Mouse (Mus musculus) ES-E14 (cell line): ENCODE data around the gene Elmo1.

Experiments used
- CHD2 ChIP-seq: IDR thresholded peaks from 2 replicates; pipeline ENCODE4 v1.6.1; 2014; ENCODE audit warnings: mild to moderate bottlenecking, low read depth, low read length, inconsistent platforms
- ZNF384 ChIP-seq: IDR thresholded peaks from 2 replicates; pipeline ENCODE4 v1.6.1; 2012; ENCODE audit warnings: low read depth, low read length, inconsistent platforms

DNA sequence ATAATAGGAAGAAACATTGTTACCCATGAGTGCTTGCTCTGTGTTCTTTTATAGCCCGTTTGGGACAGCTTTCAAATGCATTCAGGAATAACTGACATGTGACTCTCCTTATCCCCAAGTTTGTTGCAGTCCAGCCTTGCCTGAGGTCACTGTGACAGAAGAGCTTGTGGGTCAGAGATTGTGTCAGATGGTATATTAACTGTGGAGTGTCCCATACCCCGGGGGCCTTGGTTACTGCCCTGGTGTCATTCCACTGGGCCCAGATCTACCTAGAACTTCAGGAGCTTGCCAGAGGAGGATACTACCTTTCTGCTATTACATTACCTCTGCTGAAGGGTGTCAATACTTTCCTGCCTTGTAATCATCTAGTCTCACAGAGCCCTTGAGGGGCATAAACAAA, 14.4 kb downstream of the Elmo1 start:
- TF ChIP-seq CHD2 (no peak), ZNF384 (no peak)
